Mouse (Mus musculus): ENCODE measurements around the gene Il17rb.

Il17rb gene

DNA sequence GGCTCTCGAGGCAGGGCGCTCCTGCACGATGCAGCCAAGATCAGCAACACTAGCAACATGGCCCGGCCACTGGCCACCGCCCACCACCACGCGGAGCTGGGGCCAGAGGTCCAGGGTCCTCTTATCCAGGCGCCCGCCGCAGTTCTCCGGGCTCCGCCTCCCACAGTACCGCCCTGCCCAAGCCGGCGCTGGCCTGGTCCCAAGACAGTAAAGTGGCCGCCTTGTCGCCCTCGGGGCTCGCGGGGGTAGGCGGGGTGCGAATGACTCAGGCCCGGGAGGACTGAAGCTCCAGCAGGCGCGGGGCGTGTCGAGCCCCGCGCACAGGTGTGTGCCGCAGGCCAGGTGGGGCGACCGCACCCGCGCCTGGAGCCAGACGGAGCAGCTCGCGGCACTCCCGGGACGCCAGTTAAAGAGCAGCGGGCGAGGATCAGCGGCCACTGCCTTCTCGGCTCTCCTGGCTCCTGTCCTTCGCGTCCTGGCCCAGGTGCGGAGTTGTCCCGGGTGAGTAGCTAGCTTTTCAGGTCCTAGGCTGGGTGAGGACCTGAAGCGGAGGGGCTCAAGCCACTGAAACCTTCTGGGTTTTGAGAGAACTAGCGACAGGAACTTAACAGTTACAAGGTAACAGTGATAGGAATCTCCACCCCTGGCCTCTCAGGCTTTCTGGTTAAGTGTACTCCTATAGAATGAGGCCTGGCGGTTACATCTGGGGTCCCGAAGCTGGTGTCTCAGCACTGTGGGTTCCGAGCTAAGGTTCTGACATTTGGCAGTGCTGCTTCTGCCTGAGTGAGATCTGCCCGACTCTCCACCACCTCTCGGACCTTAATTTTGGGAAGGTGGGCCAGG is at the start of gene Il17rb, which contains the start of gene Chdh:
Il17rb (minus strand) TSS at position 164 of the 843 bp plus-strand sequence.
Chdh (plus strand) TSS at position 291 of the 843 bp plus-strand sequence.
- peak; percentile 13 for DNase-seq (ENCODE audit: low read depth, low spot score)

DNA sequence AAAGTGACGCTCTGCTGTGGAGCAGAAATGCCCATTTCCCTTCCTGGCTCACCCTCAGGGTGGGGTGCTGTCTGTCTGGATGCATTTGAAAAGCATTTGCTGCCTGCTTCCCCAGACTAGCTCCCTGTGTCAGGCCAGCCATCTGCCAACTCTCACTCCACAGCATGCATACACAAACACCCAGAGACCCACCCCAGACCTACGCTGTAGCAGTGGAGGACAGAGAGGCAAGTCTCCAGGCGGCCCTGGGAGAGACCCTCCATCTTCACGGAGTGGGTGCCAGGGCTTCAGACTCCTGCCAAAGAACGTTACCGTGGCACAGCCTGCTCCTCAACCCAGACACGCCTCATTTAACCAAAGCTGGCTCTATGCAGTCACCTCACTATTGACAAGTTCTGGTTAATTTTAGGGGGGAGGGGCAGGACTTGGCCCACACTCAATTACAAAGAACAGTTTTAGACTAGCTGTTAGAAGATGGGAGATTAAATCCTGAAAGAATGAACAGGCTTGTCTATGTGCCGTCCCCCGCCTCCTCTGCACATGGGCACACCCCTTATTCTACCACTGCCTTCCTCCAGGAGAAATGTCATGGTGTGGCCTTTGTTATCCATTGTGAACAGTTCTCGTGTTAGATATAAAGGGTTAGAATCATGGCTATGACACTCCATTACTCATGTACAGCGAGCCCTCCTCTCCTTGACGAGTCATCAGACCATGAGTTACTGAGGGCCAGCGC is 47.5 kb upstream of the Il17rb start:
- no peak for DNase-seq (ENCODE audit: low read depth, low spot score)

DNA sequence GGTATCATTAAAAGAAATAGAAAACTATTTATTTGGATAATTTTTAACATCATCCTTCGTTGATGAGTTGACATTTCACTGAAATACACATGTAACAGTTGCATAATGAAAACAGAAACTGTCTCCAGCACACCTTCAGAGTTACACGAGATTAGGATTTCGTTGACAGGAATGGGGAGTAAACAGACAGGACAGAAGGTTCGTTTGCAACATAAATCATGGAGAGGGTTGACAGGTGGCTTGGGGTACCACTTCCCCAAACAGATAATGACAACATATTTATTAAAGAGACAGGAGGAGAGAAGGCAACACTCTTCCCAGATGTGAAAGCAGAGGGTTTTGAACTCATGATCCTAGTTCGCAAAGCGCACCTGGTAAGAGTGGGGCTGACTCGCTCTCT is 46.2 kb upstream of the Il17rb start:
- no peak for DNase-seq (ENCODE audit: low read depth, low spot score)

DNA sequence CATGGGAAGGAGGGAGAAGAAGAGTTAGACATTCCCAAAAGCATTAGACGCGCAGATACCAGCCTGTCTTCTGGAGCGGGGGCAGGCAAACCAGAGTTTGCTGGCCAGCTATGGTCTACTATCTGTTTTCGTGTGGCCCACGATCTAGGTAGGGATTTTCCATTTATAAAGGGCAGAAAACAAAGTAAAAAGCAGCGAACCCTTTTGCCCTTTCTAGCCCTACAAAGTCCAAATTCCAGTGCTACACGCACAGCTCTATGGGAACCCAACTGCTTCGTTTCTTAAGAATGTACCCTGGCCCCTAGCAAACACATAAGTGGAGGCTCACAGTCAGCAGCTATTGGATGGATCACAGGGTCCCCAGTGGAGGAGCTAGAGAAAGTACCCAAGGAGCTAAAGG is 41.6 kb upstream of the Il17rb start:
- DNase-seq (ENCODE audit: low read depth, low spot score): no peak

DNA sequence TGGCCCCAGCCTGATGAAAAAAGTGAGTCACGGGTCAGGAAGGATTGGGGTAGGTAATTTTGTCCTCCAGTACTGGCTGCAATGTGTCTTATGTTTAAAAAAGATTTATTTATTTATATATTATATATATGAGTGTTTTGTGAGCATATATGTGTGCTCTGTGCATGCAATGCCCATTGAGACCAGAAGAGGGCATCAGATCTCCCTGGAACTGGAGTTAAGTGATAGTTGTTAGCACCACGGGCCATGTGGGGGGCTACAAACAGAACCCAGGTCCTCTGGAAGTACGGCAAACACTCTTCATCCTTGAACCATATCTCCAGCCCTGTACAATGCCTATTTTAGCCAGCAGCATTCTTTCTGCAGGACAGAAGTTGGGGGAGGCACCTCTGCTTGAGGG is 39.4 kb upstream of the Il17rb start:
- DNase-seq (ENCODE audit: low read depth, low spot score): no peak

DNA sequence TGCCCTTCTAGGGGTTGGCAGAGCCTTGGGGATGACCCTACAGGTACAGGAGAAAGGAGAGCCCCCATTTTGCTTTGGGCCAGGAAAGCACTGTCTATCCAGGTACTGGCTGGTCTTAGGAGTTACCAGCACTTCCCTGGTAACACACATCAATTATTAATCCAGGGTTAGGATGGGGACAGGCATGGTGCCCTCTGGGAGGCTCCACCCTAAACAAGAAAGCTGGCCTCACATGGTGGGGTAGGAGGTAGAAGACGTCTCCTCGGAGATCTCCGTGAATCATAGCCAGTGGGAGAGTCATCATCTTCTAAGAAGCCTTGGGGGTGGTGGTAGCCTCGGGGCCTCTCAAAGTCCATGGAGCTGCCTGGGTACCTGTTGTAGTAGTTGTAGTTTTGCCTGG is 38.3 kb upstream of the Il17rb start:
- no peak for DNase-seq (ENCODE audit: low read depth, low spot score)

DNA sequence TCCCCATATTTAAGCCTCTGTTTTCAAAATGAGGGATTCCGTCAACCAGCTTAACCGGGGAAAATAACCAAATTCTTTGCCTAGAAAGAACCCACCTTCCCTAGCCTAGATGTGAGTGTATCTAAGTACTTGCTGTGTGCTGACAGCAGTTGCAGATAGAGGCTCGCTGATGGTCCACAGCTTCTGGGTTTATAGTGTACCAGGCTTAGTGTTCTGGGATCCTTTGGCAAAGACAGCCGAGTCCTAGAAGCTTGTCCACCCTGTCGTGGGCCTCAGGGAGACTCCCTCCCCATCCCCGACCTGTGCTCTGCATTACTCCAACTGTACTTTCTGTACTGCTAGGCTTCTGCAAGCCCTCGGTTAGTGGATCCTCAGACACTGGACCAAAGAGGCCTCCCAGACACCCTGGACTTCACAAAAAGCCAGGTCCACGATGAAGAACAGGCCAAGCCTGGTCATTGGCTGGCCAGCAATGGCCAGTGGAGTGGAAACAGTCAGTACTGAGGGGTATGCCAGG is 37.1 kb upstream of the Il17rb start:
- no peak for DNase-seq (ENCODE audit: low read depth, low spot score)

DNA sequence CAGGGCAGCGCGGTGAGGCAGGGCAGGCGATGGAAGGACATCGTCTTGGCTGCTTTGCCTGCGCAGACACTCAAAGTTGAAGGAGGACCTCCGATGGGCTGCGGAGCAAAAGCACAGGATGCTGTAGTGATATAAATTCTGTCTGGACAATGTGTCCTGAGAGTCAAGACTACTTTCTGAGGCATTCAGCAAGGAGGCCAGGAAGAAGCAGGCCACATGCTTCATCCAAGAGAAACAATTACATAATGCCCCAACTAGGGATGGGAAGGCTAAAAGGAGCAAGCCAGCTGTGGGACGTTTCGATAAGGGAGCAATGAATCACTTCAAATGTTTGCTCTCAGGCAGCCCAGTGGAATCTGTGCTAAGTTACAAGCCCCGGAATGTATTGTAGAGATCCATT is 36.5 kb upstream of the Il17rb start:
- no peak for DNase-seq (ENCODE audit: low read depth, low spot score)

DNA sequence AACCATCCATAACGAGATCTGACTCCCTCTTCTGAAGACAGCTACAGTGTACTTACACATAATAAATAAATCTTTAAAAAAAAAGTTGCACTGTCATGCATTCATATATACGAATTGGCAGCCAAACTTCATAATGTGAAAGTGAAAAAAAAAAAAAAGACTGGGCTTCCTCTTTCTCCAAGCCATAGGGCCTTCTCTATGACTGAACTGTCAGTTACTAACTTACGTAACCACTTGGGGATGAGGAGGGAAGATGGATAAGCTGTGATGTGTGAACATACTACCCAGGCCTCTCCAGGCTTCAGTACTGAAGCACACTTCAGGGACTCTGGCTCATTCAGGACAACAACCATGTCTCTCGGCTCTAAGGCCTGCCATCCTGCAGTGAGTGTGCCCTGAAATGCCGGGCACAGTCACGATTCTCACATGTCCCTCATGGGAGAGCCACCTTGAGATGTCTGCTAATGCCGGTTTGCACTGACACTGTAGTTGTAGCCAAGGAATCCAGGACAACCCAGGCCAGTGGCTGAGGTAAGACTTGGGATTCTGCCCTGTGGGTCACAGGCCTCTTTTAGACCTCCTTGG is 34.8 kb upstream of the Il17rb start:
- DNase-seq (ENCODE audit: low read depth, low spot score): no peak

DNA sequence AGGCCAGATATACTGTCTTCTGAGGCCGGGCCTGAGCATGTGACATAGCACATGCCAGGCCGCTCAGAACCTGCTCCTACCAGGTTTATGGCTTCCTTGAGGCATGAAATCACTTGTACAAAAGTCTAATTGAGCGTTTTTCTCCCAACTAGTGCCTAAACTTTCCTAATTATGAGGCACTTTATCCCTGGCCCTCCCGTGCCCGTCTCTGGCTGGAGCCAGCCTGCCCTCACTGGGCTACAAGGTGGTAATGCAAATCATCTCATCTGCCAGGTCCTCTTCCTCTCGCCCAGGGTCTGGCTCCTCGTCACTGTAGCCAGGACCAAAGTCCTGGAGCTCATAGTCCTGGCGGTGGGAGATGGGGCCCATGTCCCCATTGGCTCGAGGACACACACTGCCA is 33.1 kb upstream of the Il17rb start:
- no peak for DNase-seq (ENCODE audit: low read depth, low spot score)

DNA sequence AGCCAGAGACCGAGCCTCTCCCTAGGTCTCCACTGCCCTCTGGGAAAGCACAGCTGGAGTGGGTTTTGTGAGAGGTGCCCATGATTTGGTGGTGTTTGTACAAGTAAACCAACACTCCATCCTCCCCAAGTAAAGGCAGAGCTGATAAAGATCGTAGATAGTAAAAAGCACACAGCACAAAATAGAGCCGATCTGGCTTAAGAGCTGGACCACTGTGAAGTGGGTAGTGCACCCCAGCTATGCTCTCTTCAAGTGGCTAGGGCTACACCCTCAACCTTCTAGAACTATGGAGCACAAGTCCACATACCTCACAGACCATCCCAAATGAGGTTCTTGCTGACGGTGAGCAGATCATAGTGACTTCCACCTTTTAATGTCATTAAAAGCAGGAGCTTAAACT is 30.7 kb upstream of the Il17rb start:
- no peak for DNase-seq (ENCODE audit: low read depth, low spot score)

DNA sequence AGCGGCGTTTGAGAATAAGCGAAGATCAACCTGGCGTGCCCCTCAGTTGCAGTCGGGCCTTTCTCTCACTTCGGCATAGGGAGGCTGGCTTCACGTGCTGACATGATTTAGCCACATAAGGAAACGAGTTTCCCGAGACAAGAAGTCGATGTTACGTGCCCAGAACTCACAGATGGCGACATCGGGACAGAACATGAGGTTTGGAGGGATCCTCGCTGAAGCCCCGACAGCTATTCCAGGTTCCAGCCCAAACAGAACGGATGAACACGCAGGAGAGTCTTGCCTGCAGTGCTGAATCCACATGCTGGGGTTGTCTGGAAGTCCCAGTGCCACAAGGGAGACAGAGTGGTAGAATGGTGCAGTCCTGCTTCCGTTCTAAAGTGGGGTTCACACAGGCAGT is 29.7 kb upstream of the Il17rb start:
- no peak for DNase-seq (ENCODE audit: low read depth, low spot score)

DNA sequence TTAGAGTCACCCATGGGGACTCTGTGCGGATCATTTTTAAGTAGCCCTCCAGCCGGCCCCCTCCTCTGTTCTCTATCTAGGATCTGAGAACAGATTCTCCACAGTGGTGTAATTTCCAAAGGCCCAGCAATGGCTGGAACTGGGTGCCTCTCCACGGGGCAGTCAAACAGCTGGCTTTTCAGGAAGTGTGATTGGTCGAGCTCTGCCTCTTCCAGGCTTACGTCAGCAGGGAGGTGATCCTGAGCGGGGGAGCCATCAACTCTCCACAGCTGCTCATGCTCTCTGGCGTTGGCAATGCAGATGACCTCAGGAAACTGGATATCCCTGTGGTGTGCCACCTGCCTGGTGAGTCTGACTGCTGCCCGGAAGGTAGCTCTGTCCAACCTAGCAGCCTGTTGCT is 24.7 kb upstream of the Il17rb start:
- no peak for DNase-seq (ENCODE audit: low read depth, low spot score)

DNA sequence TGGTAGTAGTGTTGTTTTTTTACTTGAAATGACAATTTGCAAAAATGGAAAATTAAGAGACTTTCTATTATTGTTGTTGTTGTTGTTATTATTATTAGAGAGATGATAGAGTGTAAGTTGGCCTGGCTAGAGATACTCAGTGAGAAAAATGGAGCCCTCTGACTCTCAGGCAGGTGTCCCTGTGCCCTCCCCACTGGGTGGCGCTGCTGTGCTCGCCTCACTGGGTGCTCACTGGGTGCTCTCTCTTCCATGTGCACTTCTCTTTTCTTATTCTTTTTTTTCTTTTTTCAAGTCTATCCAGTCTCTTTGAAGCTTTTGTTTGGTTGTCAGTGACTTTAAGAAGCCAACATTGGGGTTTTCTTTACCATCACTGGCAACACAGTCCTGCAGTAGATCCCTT is 18.7 kb upstream of the Il17rb start:
- DNase-seq (ENCODE audit: low read depth, low spot score): no peak

DNA sequence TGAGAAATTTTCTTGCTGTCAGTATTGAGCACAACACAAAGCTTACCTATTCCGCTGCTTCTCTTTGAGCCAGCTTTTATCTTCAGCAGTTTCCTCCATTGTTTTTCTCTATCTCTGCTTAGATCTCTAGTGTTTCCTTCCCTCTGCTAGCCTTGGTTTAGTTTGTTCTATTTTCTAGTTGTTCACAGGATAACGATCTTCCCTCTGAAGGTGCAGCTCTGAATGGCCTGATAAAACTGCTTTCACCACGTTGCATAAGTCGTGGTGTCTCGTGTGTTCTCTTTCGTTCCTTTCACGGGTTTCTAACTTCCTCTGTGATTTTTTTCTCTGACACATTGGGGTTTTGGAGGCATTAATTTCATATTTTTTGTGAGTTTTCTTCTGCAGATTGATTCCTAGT is 15.7 kb upstream of the Il17rb start:
- no peak for DNase-seq (ENCODE audit: low read depth, low spot score)

DNA sequence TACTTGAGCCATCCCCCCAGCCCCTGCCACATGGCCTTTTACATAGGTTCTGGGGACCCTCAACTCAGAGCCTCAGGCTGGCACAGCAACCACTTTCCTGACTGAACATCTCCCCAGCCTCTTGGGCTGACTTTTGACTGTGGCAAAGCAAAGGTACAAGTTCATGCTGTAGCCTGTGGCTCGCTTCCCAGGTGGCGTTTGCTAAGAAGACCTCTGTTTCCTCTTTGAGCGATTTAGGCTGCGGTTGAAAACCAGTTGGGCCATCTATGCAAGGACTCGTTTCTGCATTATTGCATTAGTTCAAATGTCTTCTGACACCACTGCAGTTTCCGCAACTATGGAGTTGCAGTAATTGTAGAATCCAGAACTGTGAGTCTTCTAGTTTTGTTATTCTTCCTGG is 13.8 kb upstream of the Il17rb start:
- no peak for DNase-seq (ENCODE audit: low read depth, low spot score)

DNA sequence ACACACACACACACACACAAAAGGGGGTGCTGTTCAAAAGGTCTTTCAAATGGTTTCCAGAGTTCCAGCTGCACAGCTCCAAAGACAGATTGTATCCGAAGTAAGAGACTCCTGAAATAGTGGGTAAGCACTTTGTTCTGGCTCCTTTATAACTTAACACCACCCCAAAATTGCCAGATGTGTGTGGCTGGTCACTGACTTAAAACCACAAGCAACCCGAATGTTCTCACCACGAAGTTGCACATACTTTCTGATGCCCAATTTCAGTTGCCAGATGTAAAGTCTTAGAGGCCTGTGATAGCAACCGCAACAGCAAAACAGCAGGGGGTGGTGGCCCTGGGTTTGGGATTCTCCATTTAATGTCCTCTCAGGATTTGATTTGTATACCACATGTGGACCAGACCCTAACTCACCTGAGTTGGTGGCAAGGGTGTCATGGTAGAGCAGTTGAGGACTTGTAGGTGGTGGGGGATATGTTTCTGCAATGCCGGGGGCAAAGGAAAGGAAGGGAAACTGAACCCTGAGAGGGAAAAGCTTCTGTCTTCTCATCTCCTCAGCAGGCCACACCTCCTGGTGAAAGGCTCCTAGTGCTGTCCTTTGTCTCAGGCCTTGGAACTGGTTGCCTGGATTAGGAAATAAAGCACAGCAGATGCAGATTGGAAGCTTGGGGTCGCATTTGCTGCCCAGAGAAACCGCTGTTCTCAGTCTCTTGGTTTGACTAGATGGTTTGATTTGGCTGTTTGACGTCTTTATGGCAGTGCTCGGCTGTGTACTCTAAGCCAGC is 11.3 kb upstream of the Il17rb start:
- no peak for DNase-seq (ENCODE audit: low read depth, low spot score)

DNA sequence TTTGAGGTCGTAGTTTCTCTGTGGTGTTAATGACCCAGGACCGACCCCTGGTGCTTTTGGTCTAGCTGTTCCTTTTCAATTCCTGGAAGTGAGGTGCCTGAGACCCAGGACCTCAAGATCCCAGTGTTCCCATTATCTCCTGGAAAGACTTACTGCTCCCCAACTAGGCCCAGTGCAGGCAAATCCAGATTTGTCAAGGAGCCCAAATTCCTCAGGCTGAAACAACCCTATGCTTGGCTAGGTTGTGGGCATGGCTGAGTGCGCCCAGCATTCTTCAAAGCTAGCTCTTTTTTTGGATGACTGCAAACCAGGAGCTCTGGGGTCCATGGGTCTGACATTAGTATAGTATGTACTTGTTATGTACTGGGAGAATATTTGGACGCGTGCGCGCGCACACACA is 10.7 kb upstream of the Il17rb start:
- DNase-seq (ENCODE audit: low read depth, low spot score): no peak

DNA sequence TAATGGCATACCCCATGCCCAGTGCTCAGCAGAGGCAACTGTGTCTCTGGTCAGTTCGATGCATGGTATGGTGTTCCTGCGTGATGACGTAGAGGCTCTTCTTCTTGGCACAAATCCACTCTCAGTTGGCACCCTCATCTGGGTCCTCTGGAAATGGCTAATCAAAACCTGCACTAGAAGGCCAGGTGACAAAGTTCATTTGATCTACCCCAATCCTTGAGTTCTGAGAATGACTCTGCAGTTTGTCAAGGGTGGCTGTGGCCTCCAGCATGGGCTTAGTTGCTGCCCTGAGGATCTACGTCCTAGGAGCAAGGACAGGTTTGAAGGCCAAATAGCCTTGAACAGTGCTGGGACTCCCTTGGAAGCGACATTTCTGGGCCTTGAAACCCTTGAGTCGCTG is 10.2 kb upstream of the Il17rb start:
- no peak for DNase-seq (ENCODE audit: low read depth, low spot score)

DNA sequence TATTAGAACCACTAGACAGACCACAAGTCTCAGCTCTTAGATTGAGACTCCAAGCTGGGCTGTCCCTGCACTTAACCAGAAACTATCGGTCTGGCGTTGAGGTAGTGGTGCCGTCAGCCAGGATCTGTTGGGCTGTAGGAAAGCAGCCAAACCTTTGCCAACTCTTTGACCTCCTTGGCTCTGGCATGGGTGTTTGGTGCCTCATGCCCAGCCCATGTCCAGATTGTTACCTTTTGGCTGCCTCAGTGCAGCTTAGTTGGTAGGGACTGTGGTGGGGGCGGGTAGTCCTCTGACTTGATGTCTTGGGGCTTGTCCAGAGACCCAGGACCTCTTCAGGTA is 9.7 kb upstream of the Il17rb start:
- DNase-seq (ENCODE audit: low read depth, low spot score): no peak

DNA sequence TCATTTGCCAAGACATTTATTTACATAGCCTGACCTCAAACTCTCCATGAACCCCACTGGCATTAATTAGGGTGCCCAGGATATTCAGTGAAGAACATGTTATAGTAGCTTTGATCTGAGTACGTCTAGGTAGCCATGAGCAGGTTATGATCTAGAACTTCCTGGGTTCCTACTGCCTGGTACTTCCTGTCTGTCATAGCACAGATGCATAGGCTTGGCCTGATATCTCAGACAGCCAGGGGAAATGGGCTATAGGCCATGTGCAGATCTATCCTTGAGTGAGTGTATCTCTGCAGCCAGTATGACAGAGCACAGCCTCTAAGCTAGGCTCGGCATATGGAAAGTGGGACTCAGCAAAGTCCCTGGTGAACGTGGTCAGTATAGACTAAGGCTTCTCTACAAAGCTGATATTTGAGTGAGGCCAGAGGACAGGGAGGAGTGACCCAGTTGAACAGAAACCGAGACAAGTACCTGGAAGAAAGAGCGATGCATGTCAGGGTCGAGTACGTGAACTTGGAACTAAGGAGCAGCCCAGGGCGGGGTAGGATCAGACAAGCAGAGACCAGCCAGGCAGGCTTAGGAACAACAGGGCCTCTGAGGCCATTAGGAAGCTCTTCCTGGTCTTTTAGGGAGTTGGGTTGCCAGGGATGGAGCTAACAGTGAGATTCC is 9.2 kb upstream of the Il17rb start:
- DNase-seq (ENCODE audit: low read depth, low spot score): no peak

All from retina, postnatal 7 days (tissue).